Mouse (Mus musculus) intestine, embryonic 16.5 days (tissue): ENCODE data around the gene Pitpnm2. TPM values are rescaled to one million over a fixed set of nuclear protein-coding genes. Genes with fewer than 3 reads are reported as not detected.

ENCODE experiments used
- ATAC-seq: fragments of 200-750 bp; cut with Nextera tagmentation; 2 replicates; pipeline ENCODE4 v1.8.0; 2017; ENCODE audit warnings: moderate TSS enrichment, moderate library complexity
- H3K27ac ChIP-seq: fragments of 300-500 bp; sonication (generic); 2 replicates; pipeline ENCODE4 v1.5.1; 2014; ENCODE audit warnings: mild to moderate bottlenecking, low read length
- H3K27me3 ChIP-seq: fragments of 300-500 bp; sonication (generic); replicated peaks from 2 replicates; pipeline ENCODE4 v1.6.1; 2014; ENCODE audit warnings: low read length, control low read depth, mixed read lengths; ENCODE audit not compliant: control insufficient read depth, insufficient read depth
- H3K36me3 ChIP-seq: fragments of 300-500 bp; sonication (generic); 2 replicates; pipeline ENCODE4 v1.6.1; 2014; ENCODE audit warnings: low read length, control low read depth; ENCODE audit not compliant: control insufficient read depth, insufficient read depth
- H3K4me1 ChIP-seq: fragments of 300-500 bp; sonication (generic); 2 replicates; pipeline ENCODE4 v1.6.1; 2014; ENCODE audit warnings: low read length, control low read depth, mixed read lengths; ENCODE audit not compliant: control insufficient read depth, insufficient read depth
- H3K4me2 ChIP-seq: fragments of 300-500 bp; sonication (generic); 2 replicates; pipeline ENCODE4 v1.6.1; 2014; ENCODE audit warnings: low read depth, low read length, control low read depth
- H3K4me3 ChIP-seq: fragments of 300-500 bp; sonication (generic); 2 replicates; pipeline ENCODE4 v1.5.1; 2014; ENCODE audit warnings: mild to moderate bottlenecking, low read length
- H3K9ac ChIP-seq: fragments of 300-500 bp; sonication (generic); 2 replicates; pipeline ENCODE4 v1.6.1; 2014; ENCODE audit warnings: low read depth, low read length
- H3K9me3 ChIP-seq: fragments of 300-500 bp; sonication (generic); 2 replicates; pipeline ENCODE4 v1.6.1; 2016; ENCODE audit warnings: low read length, control low read depth; ENCODE audit not compliant: control insufficient read depth
- WGBS: fragments of 180-500 bp; shearing (Covaris S2); extraction: QIAGEN DNeasy Blood & Tissue Kit; methylation state at CpG from one replicate; pipeline ENCODE4 v1.1.7; 2014; 5-methylcytosine and 5-hydroxymethylcytosine counted together
- polyA plus RNA-seq: library from polyadenylated mRNA; unstranded; fragments of >200 nt; fragmentation: Nextera tagmentation; extraction: Ambion mirVana; gene quantifications from 2 replicates; pipeline ENCODE4 v1.2.1, GENCODE M21; 2015

The Pitpnm2 gene
- polyA plus RNA-seq, 1 experiment from 2014 or later: 1.8 TPM

GRCm38 (mm10) chr5:124093120-124093794 is 156.3 kb downstream of the Pitpnm2 start:
- 72% methylated on average over 11 of the region's 11 CpGs for WGBS
- Histone ChIP-seq H3K27ac (no peak overlapping the region), H3K9ac (no peak overlapping the region), H3K27me3 (no peaks in the 10 kb centered on the region), H3K36me3 (no peaks in the 10 kb centered on the region), H3K4me3 (no peak overlapping the region), H3K4me1 (peaks cover 13% of the 10 kb centered on the region), H3K9me3 (no peaks in the 10 kb centered on the region), H3K4me2 (no peak overlapping the region)
- ATAC-seq: no peak

DNA sequence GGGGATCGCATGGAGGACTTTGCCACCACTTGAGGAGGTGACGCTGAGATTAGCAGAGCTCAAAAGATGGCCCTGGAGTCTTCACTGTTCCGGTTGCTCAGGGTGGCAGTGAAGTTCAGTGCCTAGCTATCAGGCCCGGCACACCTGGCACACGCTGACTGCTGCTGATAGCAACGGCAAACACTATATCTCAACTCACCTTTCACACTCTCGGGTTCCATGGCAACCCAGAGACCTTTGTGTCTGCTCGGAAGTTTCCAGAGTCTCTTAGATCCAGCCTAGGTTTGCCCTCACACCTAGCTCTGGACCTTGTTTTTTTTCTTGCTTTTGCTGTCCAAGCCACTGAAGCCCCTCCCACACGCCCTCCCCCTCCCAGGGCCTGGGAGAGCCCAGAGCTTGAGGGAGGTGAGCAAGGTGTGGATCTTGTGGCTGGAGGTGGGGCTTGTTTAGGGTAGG is 157.6 kb downstream of the Pitpnm2 start:
- Histone ChIP-seq H3K27ac (peak overlapping the region; percentile 73), H3K27me3 (no peaks in the 10 kb centered on the region), H3K9ac (peak overlapping the region; percentile 32), H3K4me2 (0 out of 2 replicates have a peak overlapping the region, but pooled peaks have one; percentile 21), H3K4me1 (peaks cover 13% of the 10 kb centered on the region), H3K9me3 (no peaks in the 10 kb centered on the region), H3K4me3 (no peak overlapping the region), H3K36me3 (no peaks in the 10 kb centered on the region)
- ATAC-seq: peak; percentile 80
- 29% methylated on average over 9 of the region's 9 CpGs for WGBS

- no peak overlapping the region for H3K4me2 ChIP-seq
- no peak overlapping the region for H3K9ac ChIP-seq
- peaks cover 6% of the 10 kb centered on the region for H3K4me1 ChIP-seq
- no peaks in the 10 kb centered on the region for H3K27me3 ChIP-seq
- no peak for ATAC-seq
- no peaks in the 10 kb centered on the region for H3K9me3 ChIP-seq
- no peak overlapping the region for H3K4me3 ChIP-seq
- H3K36me3 ChIP-seq: no peaks in the 10 kb centered on the region
- H3K27ac ChIP-seq: no peak overlapping the region
- 85% methylated on average over 23 of the region's 23 CpGs for WGBS
Observed at GRCm38 (mm10) chr5:124089868-124090267, 159.7 kb downstream of the Pitpnm2 start.

DNA sequence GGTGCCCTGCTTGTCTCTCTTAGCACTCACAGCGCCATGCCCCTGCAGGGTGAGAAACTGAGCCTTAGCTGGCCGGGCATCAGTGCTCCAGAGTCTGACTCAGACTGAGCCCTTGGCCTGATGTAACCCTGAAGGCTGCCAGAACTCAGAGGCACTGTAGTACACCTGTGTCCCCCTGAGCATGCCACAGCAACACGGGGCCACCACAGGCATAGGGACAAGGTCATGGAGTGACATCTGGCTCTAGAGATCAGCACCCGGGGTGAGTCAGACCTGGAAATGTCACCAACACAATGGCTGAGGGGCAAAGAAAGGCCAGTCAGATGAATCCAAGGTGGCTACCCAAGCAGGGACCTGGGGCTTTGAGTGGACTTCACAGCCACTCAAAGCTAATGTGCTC is 162.7 kb downstream of the Pitpnm2 start:
- peaks cover 8% of the 10 kb centered on the region; the same call in 1 of the 2 replicates for H3K4me1 ChIP-seq
- no peak overlapping the region for H3K9ac ChIP-seq
- 84% methylated on average over 4 of the region's 4 CpGs for WGBS
- H3K4me3 ChIP-seq: no peak overlapping the region
- no peaks in the 10 kb centered on the region for H3K27me3 ChIP-seq
- H3K4me2 ChIP-seq: no peak overlapping the region
- H3K27ac ChIP-seq: no peak overlapping the region
- H3K36me3 ChIP-seq: no peaks in the 10 kb centered on the region
- H3K9me3 ChIP-seq: no peaks in the 10 kb centered on the region
- no peak for ATAC-seq

DNA sequence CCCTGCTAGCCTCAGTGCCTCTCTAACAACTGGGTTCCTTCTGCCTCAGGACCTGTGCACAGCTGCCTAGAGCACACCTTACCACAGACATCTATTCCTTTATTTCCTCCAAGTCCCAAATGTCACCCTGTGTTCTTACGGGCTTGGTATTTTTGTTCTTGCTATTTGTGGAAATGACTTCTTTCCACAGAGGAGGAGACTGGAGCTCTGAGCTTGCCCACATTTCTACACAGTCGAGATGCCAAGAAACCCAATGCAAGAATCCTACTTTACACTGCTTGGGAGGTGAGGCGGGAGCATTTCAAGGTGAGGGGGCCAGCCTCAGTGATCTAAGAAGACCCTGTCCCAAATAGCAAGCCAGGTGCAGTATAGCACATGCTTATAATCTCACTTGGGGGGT is 164.0 kb downstream of the Pitpnm2 start:
- no peak overlapping the region for H3K9ac ChIP-seq
- no peak overlapping the region for H3K4me3 ChIP-seq
- no peaks in the 10 kb centered on the region for H3K9me3 ChIP-seq
- no peak for ATAC-seq
- no peak overlapping the region for H3K27ac ChIP-seq
- H3K36me3 ChIP-seq: no peaks in the 10 kb centered on the region
- no peaks in the 10 kb centered on the region for H3K27me3 ChIP-seq
- no peak overlapping the region for H3K4me2 ChIP-seq
- peaks cover 8% of the 10 kb centered on the region; the same call in 1 of the 2 replicates for H3K4me1 ChIP-seq
- WGBS: 80% methylated on average over 3 of the region's 3 CpGs

DNA sequence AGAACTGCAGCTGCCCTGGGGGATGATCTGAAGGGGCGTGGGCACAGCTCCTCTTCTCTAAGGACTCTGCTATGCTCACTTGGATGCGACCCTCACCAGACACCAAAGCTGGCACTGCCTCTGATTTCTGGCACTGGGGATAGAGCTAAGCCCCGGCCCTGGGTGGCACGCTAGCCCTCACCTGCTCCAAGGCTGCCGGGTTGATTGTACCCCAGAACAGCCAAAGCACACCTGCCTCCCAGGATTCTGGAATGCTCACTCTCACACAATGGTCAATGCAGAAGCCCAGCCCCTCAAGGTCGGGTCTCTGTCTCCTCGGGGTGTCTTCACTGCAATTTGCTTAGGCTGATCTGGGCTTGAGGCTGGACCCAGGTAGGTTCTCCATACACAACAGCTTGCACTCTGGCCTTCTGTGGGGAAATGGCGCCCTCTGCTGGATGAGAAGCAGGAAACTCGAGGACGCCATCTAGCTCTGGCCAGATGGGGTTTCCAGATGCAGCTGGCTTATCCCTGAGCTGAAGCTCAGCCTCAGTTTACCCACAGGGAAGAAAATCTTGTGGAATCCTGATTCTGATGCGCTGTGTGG is 164.9 kb downstream of the Pitpnm2 start:
- peaks cover 8% of the 10 kb centered on the region; the same call in 1 of the 2 replicates for H3K4me1 ChIP-seq
- H3K9me3 ChIP-seq: no peaks in the 10 kb centered on the region
- H3K36me3 ChIP-seq: no peaks in the 10 kb centered on the region
- no peaks in the 10 kb centered on the region for H3K27me3 ChIP-seq
- no peak overlapping the region for H3K9ac ChIP-seq
- WGBS: 37% methylated on average over 11 of the region's 11 CpGs
- H3K4me3 ChIP-seq: no peak overlapping the region
- H3K4me2 ChIP-seq: no peak overlapping the region
- no peak overlapping the region for H3K27ac ChIP-seq
- ATAC-seq: peak; percentile 70

GRCm38 (mm10) chr5:124083850-124084587 is 165.5 kb downstream of the Pitpnm2 start:
- no peak overlapping the region for H3K4me2 ChIP-seq
- H3K4me3 ChIP-seq: no peak overlapping the region
- H3K36me3 ChIP-seq: no peaks in the 10 kb centered on the region
- H3K27me3 ChIP-seq: no peaks in the 10 kb centered on the region
- peaks cover 8% of the 10 kb centered on the region; the same call in 1 of the 2 replicates for H3K4me1 ChIP-seq
- H3K9me3 ChIP-seq: no peaks in the 10 kb centered on the region
- H3K9ac ChIP-seq: no peak overlapping the region
- WGBS: 77% methylated on average over 14 of the region's 14 CpGs
- H3K27ac ChIP-seq: no peak overlapping the region
- peak; percentile 63 for ATAC-seq

DNA sequence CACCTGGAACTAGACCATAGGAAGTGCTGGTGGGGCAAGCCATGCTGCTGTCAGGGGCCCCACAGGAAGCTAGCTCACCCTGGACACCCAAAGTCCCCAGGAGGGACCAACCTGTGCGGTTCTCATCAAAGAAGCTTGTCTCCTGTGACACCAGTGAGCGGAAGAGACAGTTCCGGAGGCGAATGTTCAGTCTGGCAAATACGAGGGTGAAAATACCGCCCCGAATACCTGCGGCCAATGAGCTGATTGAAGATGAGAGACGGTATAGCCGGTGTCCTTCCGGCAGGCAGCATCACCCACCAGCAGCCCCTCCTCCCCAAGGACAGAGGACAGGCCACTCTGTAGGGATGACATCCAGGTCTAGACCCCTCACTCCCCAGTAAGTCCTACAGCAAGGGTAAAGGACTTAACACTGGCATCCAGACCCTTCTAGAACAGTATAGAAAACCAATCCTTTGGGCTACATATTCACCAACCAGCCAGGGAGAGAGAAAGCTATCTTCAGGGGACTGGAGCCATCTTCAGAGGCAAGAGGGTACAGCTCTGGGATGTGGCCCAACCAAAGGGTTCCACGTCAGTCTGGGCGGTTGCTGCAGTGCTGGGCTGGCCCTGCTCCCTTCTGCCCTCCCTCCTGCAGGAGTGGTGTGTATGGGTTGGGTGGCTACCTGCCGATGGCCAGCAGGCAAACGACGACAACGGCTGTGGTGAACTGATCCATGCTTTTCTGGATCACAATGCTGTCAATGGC is 166.4 kb downstream of the Pitpnm2 start:
- WGBS: 87% methylated on average over 17 of the region's 17 CpGs
- H3K27me3 ChIP-seq: no peaks in the 10 kb centered on the region
- ATAC-seq: no peak
- H3K36me3 ChIP-seq: no peaks in the 10 kb centered on the region
- no peaks in the 10 kb centered on the region for H3K9me3 ChIP-seq
- H3K4me3 ChIP-seq: no peak overlapping the region
- no peak overlapping the region for H3K9ac ChIP-seq
- H3K4me1 ChIP-seq: peaks cover 8% of the 10 kb centered on the region; the same call in 1 of the 2 replicates
- H3K27ac ChIP-seq: no peak overlapping the region
- H3K4me2 ChIP-seq: no peak overlapping the region

DNA sequence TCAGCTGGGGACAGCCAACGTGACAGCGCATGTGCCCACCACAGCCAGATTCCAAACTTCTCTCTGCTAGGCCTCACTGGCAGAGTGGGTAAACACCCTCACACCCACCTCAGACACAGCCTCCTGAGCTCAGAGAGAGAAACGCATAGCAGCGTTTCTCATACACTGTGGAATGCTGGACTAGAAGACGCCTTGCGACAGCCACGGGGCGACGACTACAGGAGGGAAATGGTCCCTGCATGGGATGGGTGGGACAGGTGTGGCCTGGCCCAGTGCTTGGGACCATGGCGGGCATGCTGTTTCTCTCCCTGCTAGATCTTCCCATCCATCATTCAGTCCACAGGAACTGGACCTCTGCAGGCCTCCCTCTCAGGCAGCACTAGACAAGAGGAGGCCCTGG is 167.1 kb downstream of the Pitpnm2 start:
- WGBS: 74% methylated on average over 10 of the region's 10 CpGs
- no peak for ATAC-seq
- Histone ChIP-seq H3K4me2 (no peak overlapping the region), H3K36me3 (no peaks in the 10 kb centered on the region), H3K4me1 (peaks cover 8% of the 10 kb centered on the region; the same call in 1 of the 2 replicates), H3K27ac (no peak overlapping the region), H3K4me3 (no peak overlapping the region), H3K9ac (no peak overlapping the region), H3K9me3 (no peaks in the 10 kb centered on the region), H3K27me3 (no peaks in the 10 kb centered on the region)
